Mouse (Mus musculus): ENCODE data around the gene Wdr31.

- TF ChIP-seq CTCF (IDR thresholded peaks at IDR 0.05; ENCODE audit: insufficient read depth, low read depth, low read length) (no peak), POLR2A (IDR thresholded peaks at IDR 0.05; ENCODE audit: insufficient read depth, low read depth, low read length) (no peak)
Observed at GRCm38 (mm10) chr4:62494230-62494629, 23.5 kb upstream of the Wdr31 start.
